Mouse (Mus musculus): ENCODE results near the gene Cpt1c. TPM values are rescaled to one million over a fixed set of nuclear protein-coding genes. Genes with fewer than 3 reads are reported as not detected.
A peak's percentile ranks its signal among the peaks of the same experiment; 100 is the strongest.
"Not testable (repeated sequence)": the region's sequence is repeated elsewhere in the genome, so short reads cannot be mapped to it uniquely, and the experiment has no call there.

Cpt1c gene
- polyA plus RNA-seq (2015; fragmentation: Nextera tagmentation; extraction: Ambion mirVana) = 40.2 and 43.1 TPM in 2 replicates

DNA sequence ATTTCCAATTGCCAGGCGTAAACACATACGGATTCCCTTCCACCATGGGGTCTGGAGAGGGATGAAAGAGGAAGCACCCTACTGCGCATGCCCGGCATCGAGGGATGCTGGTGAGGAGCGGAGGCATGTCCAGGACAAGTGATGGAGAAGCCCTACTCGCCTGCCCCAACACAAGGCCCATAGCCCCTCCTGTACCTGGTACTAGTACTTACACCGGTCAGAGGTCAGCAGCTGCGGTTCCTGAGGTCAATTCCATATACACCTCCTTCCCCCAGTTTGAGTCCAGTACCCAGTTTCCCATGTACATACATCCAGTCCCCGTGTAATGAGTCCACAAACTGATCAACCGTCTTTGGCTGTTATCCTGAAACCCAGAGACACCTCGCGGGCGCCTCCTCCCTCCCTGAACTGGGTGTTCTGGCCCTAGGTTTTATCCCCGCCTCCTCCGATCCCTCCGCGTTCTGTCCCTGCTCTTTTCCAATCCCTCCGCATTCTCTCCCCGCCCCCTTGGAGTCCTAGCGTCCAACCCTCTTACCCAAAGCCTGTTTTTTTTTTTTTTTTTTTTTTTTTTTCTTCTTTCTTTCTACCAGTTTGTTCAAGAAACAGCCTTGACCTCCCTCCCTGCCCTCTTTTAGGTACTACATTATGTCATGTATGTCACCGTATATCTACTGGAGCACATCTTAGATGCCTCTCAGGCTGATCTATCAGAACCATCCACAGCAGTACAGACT is at the start of gene Cpt1c:
Gene Cpt1c, minus strand, starts transcription at position 469 of the 734 bp plus-strand sequence.
- Histone ChIP-seq H3K27ac (peak within 1 kb of the TSS; percentile 91), H3K9ac (peak within 1 kb of the TSS; percentile 71), H3K4me1 (peaks cover 34% of the 10 kb centered on the region), H3K4me2 (peak within 1 kb of the TSS; percentile 84), H3K4me3 (peak within 1 kb of the TSS; percentile 51), H3K9me3 (replicated peaks) (no peaks in the 10 kb centered on the region), H3K36me3 (ENCODE audit: poor library complexity, severe bottlenecking) (peaks cover 43% of the 10 kb centered on the region), H3K27me3 (no peaks in the 10 kb centered on the region)
- under 1% methylated on average over 22 of the region's 22 CpGs for WGBS
- ATAC-seq = peak; percentile 59

DNA sequence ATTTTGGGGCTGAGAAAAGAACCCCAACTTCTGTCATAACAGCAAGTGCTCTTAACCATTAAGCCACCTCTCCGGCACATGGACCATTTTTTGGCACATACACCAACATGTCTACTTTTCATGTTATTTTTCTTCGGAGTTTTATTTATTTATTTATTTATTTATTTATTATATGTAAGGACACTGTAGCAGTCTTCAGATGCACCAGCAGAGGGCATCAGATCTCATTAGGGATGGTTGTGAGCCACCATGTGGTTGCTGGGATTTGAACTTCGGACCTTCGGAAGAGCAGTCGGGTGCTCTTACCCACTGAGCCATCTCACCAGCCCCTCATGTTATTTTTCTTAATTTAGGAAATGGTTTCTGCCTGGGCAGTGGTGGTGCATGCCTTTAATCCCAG is 49.1 kb upstream of the Cpt1c start:
- not testable (repeated sequence) for H3K27ac ChIP-seq; H3K4me1 ChIP-seq; H3K9me3 ChIP-seq (replicated peaks); H3K4me2 ChIP-seq; ATAC-seq; H3K9ac ChIP-seq; H3K4me3 ChIP-seq
- 85% methylated on average over 5 of the region's 5 CpGs for WGBS
- H3K27me3 ChIP-seq = peaks cover 18% of the 10 kb centered on the region
- peaks cover 24% of the 10 kb centered on the region for H3K36me3 ChIP-seq (ENCODE audit: poor library complexity, severe bottlenecking)

DNA sequence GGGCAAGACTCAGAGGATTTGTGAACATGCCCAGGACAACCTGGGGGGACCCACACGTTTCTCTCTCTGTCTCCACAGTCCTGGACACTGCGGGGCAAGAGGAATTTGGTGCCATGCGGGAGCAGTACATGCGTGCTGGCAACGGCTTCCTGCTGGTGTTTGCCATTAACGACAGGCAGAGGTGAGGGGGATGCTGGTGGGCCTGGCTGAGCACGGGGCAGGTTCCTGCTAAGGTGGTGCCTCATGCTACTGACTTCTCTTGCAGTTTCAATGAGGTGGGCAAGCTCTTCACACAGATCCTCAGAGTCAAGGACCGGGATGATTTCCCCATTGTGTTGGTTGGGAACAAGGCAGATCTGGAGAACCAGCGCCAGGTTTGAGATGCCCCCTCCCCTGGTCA is 45.6 kb upstream of the Cpt1c start:
- peaks cover 18% of the 10 kb centered on the region for H3K4me1 ChIP-seq
- no peak overlapping the region for H3K4me2 ChIP-seq
- H3K27ac ChIP-seq = no peak overlapping the region
- no peak overlapping the region for H3K4me3 ChIP-seq
- no peak for ATAC-seq
- peaks cover 26% of the 10 kb centered on the region for H3K27me3 ChIP-seq
- H3K9ac ChIP-seq = no peak overlapping the region
- H3K36me3 ChIP-seq (ENCODE audit: poor library complexity, severe bottlenecking) = no peaks in the 10 kb centered on the region
- 76% methylated on average over 9 of the region's 9 CpGs for WGBS
- no peaks in the 10 kb centered on the region for H3K9me3 ChIP-seq (replicated peaks)

DNA sequence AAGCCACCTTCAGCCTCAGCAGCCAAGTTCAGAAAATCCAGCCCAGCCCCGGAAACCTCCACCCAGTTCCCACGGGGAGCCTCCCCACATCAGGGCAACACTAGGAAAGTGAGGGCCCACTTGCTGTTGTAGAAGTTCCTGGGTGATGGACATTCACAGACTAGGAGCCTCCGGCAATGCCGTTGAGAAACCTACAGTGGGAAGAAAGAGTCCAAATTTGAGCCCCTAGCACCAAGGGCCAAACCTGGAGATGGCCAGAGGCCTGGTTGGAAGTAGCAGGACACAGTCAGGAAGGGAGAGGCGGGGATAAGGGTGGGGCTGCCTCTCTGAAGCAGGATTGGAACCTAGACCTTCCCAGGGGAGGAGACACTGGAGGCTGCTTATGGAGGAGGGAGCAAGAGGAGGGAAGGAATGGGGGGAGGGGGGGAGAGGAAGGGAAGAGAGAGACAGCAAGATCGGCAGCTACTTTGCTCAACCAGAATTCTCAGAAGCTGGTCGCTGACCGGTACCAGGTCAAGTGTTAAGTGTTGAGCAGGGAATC is 44.5 kb upstream of the Cpt1c start:
- no peak overlapping the region for H3K9ac ChIP-seq
- no peak for ATAC-seq
- 45% methylated on average over 8 of the region's 8 CpGs for WGBS
- no peaks in the 10 kb centered on the region for H3K9me3 ChIP-seq (replicated peaks)
- H3K4me2 ChIP-seq = peak overlapping the region; percentile 77; the same call in 1 of the 2 replicates
- H3K4me1 ChIP-seq = peaks cover 29% of the 10 kb centered on the region
- H3K27ac ChIP-seq = no peak overlapping the region
- H3K36me3 ChIP-seq (ENCODE audit: poor library complexity, severe bottlenecking) = no peaks in the 10 kb centered on the region
- H3K4me3 ChIP-seq = no peak overlapping the region
- H3K27me3 ChIP-seq = peaks cover 26% of the 10 kb centered on the region

DNA sequence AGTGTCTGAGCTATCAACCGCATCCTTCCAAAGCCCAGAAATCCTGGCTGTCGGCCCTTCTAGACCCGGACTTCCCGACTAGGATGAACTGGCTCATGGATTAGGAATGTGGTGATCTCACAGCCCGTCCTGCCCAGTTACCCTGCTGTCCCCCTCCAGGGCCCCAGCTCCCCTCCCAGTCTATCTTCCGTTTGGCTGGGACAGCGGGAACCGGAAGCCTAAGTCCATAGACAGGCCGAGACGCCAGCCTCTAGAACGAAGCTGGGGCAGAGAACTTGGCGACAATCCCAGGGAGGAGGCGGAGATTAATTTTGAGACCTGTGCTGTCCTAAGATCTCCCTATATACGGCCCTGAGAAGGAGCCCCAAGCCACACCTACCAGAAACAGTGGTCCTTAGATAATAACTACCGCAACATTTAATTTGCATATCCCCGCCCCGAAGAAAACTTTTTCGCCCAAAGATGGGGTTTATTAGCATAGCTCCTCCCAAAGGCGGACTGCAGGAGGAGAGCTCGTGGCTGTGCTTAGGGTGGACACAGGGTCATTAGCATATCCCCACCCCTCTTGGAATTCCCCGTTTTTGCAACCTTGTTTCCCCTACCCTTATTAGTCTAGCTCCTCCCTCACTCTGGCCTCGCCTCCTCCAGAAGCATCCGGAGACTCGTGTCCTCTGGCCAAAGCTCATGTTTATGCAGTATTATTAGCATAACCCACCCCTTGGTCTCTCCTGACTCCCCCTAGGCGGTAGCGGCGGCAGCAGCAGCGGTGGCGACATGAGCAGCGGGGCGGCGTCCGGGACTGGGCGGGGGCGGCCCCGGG is 42.8 kb upstream of the Cpt1c start, which contains the start of gene Rras:
Gene Rras, plus strand, starts transcription at position 720 of the 820 bp plus-strand sequence.
- peaks cover 37% of the 10 kb centered on the region for H3K4me1 ChIP-seq
- peak; percentile 70 for ATAC-seq
- WGBS = under 1% methylated on average over 36 of the region's 36 CpGs
- H3K4me3 ChIP-seq = peak within 1 kb of the TSS; percentile 47
- peak within 1 kb of the TSS; percentile 65 for H3K9ac ChIP-seq
- peaks cover 12% of the 10 kb centered on the region for H3K36me3 ChIP-seq (ENCODE audit: poor library complexity, severe bottlenecking)
- H3K9me3 ChIP-seq (replicated peaks) = no peaks in the 10 kb centered on the region
- H3K4me2 ChIP-seq = peak within 1 kb of the TSS; percentile 77
- H3K27ac ChIP-seq = peak within 1 kb of the TSS; percentile 85
- H3K27me3 ChIP-seq = peaks cover 26% of the 10 kb centered on the region

DNA sequence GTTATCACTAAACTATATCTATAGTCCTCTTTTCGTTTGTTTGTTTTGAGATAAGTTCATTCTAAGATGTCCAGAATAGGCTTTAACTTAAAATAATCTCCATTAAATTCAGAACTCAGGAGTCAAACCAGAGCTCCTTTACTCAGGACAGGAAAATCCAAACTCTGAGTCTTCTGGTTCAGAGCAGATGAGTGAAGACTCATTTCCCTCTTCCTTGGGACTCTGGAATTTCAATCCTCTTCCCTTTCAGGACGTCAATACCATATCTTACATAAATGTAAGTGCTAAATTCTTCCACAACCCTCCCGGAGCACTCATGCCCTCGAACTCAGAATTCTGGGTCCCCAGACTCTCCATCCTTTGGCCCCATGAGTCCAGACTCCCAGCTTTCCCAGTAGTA is 42.1 kb upstream of the Cpt1c start:
- Histone ChIP-seq H3K4me3 (peak overlapping the region; percentile 47), H3K36me3 (ENCODE audit: poor library complexity, severe bottlenecking) (peaks cover 19% of the 10 kb centered on the region), H3K9ac (peak overlapping the region; percentile 60), H3K4me1 (peaks cover 37% of the 10 kb centered on the region), H3K9me3 (replicated peaks) (no peaks in the 10 kb centered on the region), H3K27me3 (peaks cover 26% of the 10 kb centered on the region), H3K4me2 (peak overlapping the region; percentile 77), H3K27ac (peak overlapping the region; percentile 85)
- no peak for ATAC-seq
- 4% methylated on average over 4 of the region's 4 CpGs for WGBS

DNA sequence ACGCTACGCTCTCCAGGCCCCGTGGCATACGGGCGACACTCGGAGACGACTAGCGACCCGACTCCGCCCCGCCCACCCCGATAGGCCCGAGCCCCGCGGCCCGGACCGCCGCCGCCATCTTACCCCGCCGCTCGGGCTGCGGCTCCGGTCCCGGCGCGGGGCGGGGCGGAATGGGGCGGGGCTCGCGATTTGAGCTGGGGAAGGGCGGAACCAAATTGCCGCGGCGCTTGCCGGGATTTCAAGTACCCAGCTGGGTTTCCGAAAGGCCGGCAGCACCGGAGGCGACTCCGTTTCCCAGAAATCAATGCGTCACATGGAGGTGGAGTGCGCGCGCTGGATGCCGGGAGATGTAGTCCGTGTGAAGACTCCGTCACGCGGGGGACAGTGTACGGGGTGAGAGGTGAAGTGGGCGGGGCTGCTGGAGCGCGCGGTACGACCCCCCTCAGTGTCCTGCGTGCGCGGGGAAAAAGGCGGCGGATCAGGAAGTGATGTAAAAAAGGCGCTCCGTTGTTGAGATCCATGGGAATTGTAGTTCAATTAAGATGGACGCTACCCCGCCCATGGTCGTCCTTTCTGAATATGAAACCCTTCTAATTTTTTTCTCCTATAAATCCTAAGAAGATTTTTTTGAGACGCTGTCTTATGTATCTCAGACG is 41.4 kb upstream of the Cpt1c start, which contains the start of gene Scaf1:
Gene Scaf1, minus strand, starts transcription at position 407 of the 656 bp plus-strand sequence.
- peak within 1 kb of the TSS; percentile 97 for H3K9ac ChIP-seq
- H3K27me3 ChIP-seq = peaks cover 26% of the 10 kb centered on the region
- peaks cover 26% of the 10 kb centered on the region for H3K36me3 ChIP-seq (ENCODE audit: poor library complexity, severe bottlenecking)
- under 1% methylated on average over 68 of the region's 69 CpGs for WGBS
- ATAC-seq = peak; percentile 95
- peak within 1 kb of the TSS; percentile 85 for H3K27ac ChIP-seq
- peak within 1 kb of the TSS; percentile 96 for H3K4me3 ChIP-seq
- H3K4me1 ChIP-seq = peaks cover 37% of the 10 kb centered on the region
- peak within 1 kb of the TSS; percentile 77 for H3K4me2 ChIP-seq
- H3K9me3 ChIP-seq (replicated peaks) = no peaks in the 10 kb centered on the region

DNA sequence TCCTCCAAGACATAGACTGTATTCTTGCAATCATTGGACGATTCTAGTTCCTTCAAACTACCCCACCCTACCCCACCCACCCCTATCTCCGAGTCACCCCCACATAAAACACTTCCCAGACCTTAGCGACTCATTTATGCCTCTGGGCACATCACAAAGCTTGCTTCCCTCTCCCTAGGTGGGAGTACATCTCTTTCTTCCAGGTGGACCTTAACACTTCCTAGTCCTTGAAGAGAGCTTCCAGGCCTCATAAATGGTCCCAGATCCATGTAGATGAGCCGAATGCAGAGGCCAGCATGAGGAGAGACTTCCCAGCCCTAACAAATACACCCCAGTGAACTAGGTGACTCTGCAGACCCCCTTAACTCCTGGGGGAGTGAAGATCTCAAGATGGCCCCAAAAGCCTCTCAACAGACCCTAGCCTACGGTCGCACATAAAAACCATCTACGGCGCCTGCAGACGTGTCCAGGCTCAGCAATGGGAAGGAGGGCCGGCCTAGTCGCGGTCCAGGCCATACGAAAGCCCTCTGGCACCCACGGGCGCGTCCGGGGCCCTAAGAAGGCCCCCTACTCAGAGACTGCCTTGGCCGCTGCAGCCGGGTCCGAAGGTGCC is 40.8 kb upstream of the Cpt1c start:
- Histone ChIP-seq H3K9ac (peak overlapping the region; percentile 97), H3K4me3 (peak overlapping the region; percentile 96), H3K36me3 (ENCODE audit: poor library complexity, severe bottlenecking) (peaks cover 30% of the 10 kb centered on the region), H3K4me2 (peak overlapping the region; percentile 77), H3K9me3 (replicated peaks) (no peaks in the 10 kb centered on the region), H3K4me1 (peaks cover 37% of the 10 kb centered on the region), H3K27ac (peak overlapping the region; percentile 66), H3K27me3 (peaks cover 26% of the 10 kb centered on the region)
- ATAC-seq = no peak; the same call in 1 of the 2 replicates
- WGBS = 2% methylated on average over 20 of the region's 20 CpGs

DNA sequence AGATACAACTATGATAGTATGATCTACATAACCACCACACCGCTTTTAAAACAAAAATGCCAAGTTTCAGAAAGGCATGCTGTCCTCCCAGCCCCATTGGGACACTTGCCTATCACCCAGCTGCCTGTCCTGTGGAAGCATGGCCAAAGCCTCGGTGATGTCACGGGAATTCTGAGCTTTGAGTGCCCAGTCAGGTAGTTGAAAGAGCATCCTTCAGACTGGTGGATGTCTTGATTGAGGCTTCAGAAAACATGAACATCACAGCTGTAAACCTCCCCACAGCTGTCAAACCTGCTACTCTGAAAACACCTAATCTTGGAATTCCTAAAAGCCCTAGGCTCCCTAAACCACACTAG is 39.4 kb upstream of the Cpt1c start:
- Histone ChIP-seq H3K9me3 (replicated peaks) (no peaks in the 10 kb centered on the region), H3K4me2 (peak overlapping the region; percentile 77), H3K4me3 (0 out of 2 replicates have a peak overlapping the region, but pooled peaks have one; percentile 3), H3K36me3 (ENCODE audit: poor library complexity, severe bottlenecking) (peaks cover 44% of the 10 kb centered on the region), H3K9ac (0 out of 2 replicates have a peak overlapping the region, but pooled peaks have one; percentile 12), H3K27ac (no peak overlapping the region), H3K27me3 (peaks cover 12% of the 10 kb centered on the region), H3K4me1 (peaks cover 37% of the 10 kb centered on the region)
- ATAC-seq = no peak
- WGBS = 98% methylated on average over 3 of the region's 3 CpGs

DNA sequence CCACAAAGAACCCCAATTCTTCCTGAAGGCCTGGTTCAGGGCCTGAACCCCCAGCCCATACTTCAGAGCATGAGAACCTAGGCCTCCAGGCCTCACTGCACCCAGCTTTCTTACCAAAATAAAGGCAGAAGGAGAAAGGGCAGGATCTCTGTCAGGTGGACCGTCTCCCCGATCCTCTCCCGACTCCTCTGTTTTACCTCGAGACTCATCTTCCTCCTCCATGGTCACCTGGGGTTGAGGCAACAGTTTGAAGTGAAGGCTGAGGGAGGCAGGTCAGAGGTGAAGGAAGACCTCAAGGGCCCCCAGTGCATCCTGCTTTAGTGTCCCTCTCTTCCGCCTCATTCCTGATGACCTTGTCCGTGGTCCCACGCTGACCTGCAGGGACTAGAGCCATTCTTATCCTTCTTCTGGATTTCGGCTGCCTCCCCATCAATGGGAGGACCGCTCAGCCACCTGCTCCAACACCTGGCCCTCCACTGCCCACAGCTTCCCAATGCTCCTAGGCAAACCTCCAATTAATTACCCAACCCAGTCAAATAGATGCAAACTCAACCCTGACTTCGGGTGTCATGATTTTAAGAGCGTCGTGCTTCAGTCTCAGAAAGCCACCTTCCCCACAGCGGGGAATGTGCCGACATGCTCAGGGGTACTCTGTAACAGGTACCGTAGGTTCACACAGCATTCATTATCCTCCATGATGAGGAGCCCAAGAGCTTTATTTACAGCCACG is 38.9 kb upstream of the Cpt1c start:
- no peak for ATAC-seq
- Histone ChIP-seq H3K27me3 (peaks cover 7% of the 10 kb centered on the region; the same call in 1 of the 2 replicates), H3K9ac (0 out of 2 replicates have a peak overlapping the region, but pooled peaks have one; percentile 12), H3K4me2 (no peak overlapping the region), H3K4me3 (0 out of 2 replicates have a peak overlapping the region, but pooled peaks have one; percentile 3), H3K4me1 (peaks cover 37% of the 10 kb centered on the region), H3K36me3 (ENCODE audit: poor library complexity, severe bottlenecking) (peaks cover 50% of the 10 kb centered on the region), H3K27ac (no peak overlapping the region), H3K9me3 (replicated peaks) (no peaks in the 10 kb centered on the region)
- WGBS = 96% methylated on average over 16 of the region's 16 CpGs
